In genomic region chr6:117646628-117647027, GRCm38 (mm10) we compare ENCODE assay signal across 10 mouse cellular contexts.
DNase-seq lines count a peak whose midpoint lies in the region; ATAC-seq and TF ChIP-seq lines count a peak whose summit lies in the region.
"Had no signal": no experiment of that assay in that cellular context is flagged by ENCODE, and none has a peak within 500 bp of the region (broad histone marks: within the 10 kb centered on the region; RNA-seq: fewer than 3 reads in every experiment).

No protein-coding gene starts in this region.

- no peaks in the 10 kb centered on the region for H3K36me3 ChIP-seq in forebrain, postnatal 0 days (ENCODE audit: insufficient read depth)
- no peaks in the 10 kb centered on the region for H3K36me3 ChIP-seq in forebrain, embryonic 13.5 days (ENCODE audit: poor library complexity, severe bottlenecking)
- no peaks in the 10 kb centered on the region for H3K36me3 ChIP-seq in lung, embryonic 14.5 days (ENCODE audit: insufficient read depth)
- H3K36me3 ChIP-seq in limb, embryonic 15.5 days, result no peaks in the 10 kb centered on the region
- H3K36me3 ChIP-seq in midbrain, embryonic 16.5 days (ENCODE audit: control insufficient read depth, insufficient read depth, low read length), result no peaks in the 10 kb centered on the region
- H3K36me3 ChIP-seq: midbrain, embryonic 13.5 days had no signal

- no peak for ATAC-seq in forebrain, postnatal 0 days
- no peak for ATAC-seq in forebrain, embryonic 13.5 days
- no peak for ATAC-seq in lung, embryonic 14.5 days (ENCODE audit: insufficient read depth)
- ATAC-seq in limb, embryonic 15.5 days (ENCODE audit: insufficient number of reproducible peaks, low FRiP score, low TSS enrichment, low read depth), result no peak; the same call in 1 of the 2 replicates
- ATAC-seq in midbrain, embryonic 16.5 days, result no peak
- ATAC-seq: midbrain, embryonic 13.5 days had no signal

- DNase-seq in forebrain, postnatal 0 days, result no peak
- DNase-seq in lung, embryonic 14.5 days, result peak; percentile 33
- DNase-seq in lung, postnatal 25 days (ENCODE audit: low spot score), result no peak
- peak; percentile 14 to 22 for DNase-seq in heart, postnatal 14 days
- no peak for DNase-seq in T-cell, adult 2 months (ENCODE audit: low spot score)
- DNase-seq: cerebellum, postnatal 10 days had no signal

- H3K9ac ChIP-seq in forebrain, postnatal 0 days, result no peak overlapping the region
- H3K9ac ChIP-seq in forebrain, embryonic 13.5 days, result no peak overlapping the region
- no peak overlapping the region for H3K9ac ChIP-seq in lung, embryonic 14.5 days
- no peak overlapping the region for H3K9ac ChIP-seq in limb, embryonic 15.5 days
- H3K9ac ChIP-seq in midbrain, embryonic 16.5 days (ENCODE audit: low read depth, low read length), result no peak overlapping the region
- H3K9ac ChIP-seq: midbrain, embryonic 13.5 days had no signal

- 77% methylated on average over 8 of the region's 8 CpGs for WGBS in forebrain, postnatal 0 days
- 86% methylated on average over 8 of the region's 8 CpGs for WGBS in forebrain, embryonic 13.5 days
- 67% methylated on average over 8 of the region's 8 CpGs for WGBS in lung, embryonic 14.5 days
- 39% methylated on average over 8 of the region's 8 CpGs for WGBS in limb, embryonic 15.5 days
- 87% methylated on average over 8 of the region's 8 CpGs for WGBS in midbrain, embryonic 16.5 days

- H3K27me3 ChIP-seq in forebrain, postnatal 0 days (ENCODE audit: insufficient read depth, low read length), result no peaks in the 10 kb centered on the region; the same call in 1 of the 2 replicates
- no peaks in the 10 kb centered on the region for H3K27me3 ChIP-seq in forebrain, embryonic 13.5 days
- no peaks in the 10 kb centered on the region for H3K27me3 ChIP-seq in lung, embryonic 14.5 days (ENCODE audit: insufficient read depth, low read length)
- H3K27me3 ChIP-seq in limb, embryonic 15.5 days, result no peaks in the 10 kb centered on the region
- no peaks in the 10 kb centered on the region for H3K27me3 ChIP-seq in midbrain, embryonic 16.5 days (ENCODE audit: control insufficient read depth, insufficient read depth, low read depth, low read length)
- H3K27me3 ChIP-seq: midbrain, embryonic 13.5 days had no signal

- H3K4me1 ChIP-seq in forebrain, postnatal 0 days (ENCODE audit: insufficient read depth), result no peaks in the 10 kb centered on the region
- no peaks in the 10 kb centered on the region for H3K4me1 ChIP-seq in forebrain, embryonic 13.5 days
- no peaks in the 10 kb centered on the region for H3K4me1 ChIP-seq in lung, embryonic 14.5 days (ENCODE audit: insufficient read depth)
- peaks cover 12% of the 10 kb centered on the region for H3K4me1 ChIP-seq in limb, embryonic 15.5 days
- no peaks in the 10 kb centered on the region for H3K4me1 ChIP-seq in midbrain, embryonic 16.5 days (ENCODE audit: control insufficient read depth, insufficient read depth, low read length)
- H3K4me1 ChIP-seq: midbrain, embryonic 13.5 days had no signal

- no peaks in the 10 kb centered on the region for H3K9me3 ChIP-seq in forebrain, postnatal 0 days (ENCODE audit: low read length)
- H3K9me3 ChIP-seq in forebrain, embryonic 13.5 days (replicated peaks), result no peaks in the 10 kb centered on the region
- no peaks in the 10 kb centered on the region for H3K9me3 ChIP-seq in lung, embryonic 14.5 days (ENCODE audit: low read depth, low read length)
- no peaks in the 10 kb centered on the region for H3K9me3 ChIP-seq in limb, embryonic 15.5 days
- H3K9me3 ChIP-seq in midbrain, embryonic 16.5 days (replicated peaks; ENCODE audit: control insufficient read depth, low read length, poor library complexity, severe bottlenecking), result no peaks in the 10 kb centered on the region
- H3K9me3 ChIP-seq: midbrain, embryonic 13.5 days had no signal

- H3K27ac ChIP-seq in forebrain, postnatal 0 days (ENCODE audit: low read depth, low read length), result no peak overlapping the region
- no peak overlapping the region for H3K27ac ChIP-seq in forebrain, embryonic 13.5 days
- H3K27ac ChIP-seq in lung, embryonic 14.5 days (ENCODE audit: low read depth), result no peak overlapping the region
- H3K27ac ChIP-seq in limb, embryonic 15.5 days, result peak overlapping the region; percentile 11; the same call in 1 of the 2 replicates
- H3K27ac ChIP-seq in midbrain, embryonic 16.5 days (ENCODE audit: low read length), result no peak overlapping the region
- H3K27ac ChIP-seq: midbrain, embryonic 13.5 days had no signal

- intact Hi-C loops in heart, postnatal 14 days (cut with DNase I), result no loop called here

- H3K4me2 ChIP-seq in forebrain, postnatal 0 days (ENCODE audit: low read depth), result no peak overlapping the region
- no peak overlapping the region for H3K4me2 ChIP-seq in forebrain, embryonic 13.5 days
- no peak overlapping the region for H3K4me2 ChIP-seq in lung, embryonic 14.5 days
- no peak overlapping the region for H3K4me2 ChIP-seq in limb, embryonic 15.5 days
- no peak overlapping the region for H3K4me2 ChIP-seq in midbrain, embryonic 16.5 days (ENCODE audit: low read length)
- H3K4me2 ChIP-seq: midbrain, embryonic 13.5 days had no signal

- TF ChIP-seq CTCF in forebrain, postnatal 0 days (IDR thresholded peaks at IDR 0.05; ENCODE audit: low read depth), result peak; percentile 19; the same call in 1 of the 2 replicates
- TF ChIP-seq CTCF in lung, embryonic 14.5 days (IDR thresholded peaks at IDR 0.05; ENCODE audit: low read depth), result peak; percentile 16; the same call in 1 of the 2 replicates

- H3K4me3 ChIP-seq in forebrain, postnatal 0 days (ENCODE audit: low read depth, low read length), result no peak overlapping the region
- H3K4me3 ChIP-seq in forebrain, embryonic 13.5 days, result no peak overlapping the region
- H3K4me3 ChIP-seq in lung, embryonic 14.5 days (ENCODE audit: low read depth, low read length), result no peak overlapping the region
- no peak overlapping the region for H3K4me3 ChIP-seq in limb, embryonic 15.5 days
- no peak overlapping the region for H3K4me3 ChIP-seq in midbrain, embryonic 16.5 days (ENCODE audit: low read depth, low read length)
- H3K4me3 ChIP-seq: midbrain, embryonic 13.5 days had no signal

Comparison
In these comparisons a context has a peak if more than half of its experiments do, and no peak if none do; other contexts are left out.
1. DNase-seq: peak in lung, embryonic 14.5 days (single experiment) and heart, postnatal 14 days (2 of 2); none in forebrain, postnatal 0 days (single experiment), lung, postnatal 25 days (single experiment) and T-cell, adult 2 months (single experiment).